Mouse (Mus musculus) liver, embryonic 12.5 days (tissue): ENCODE results near the gene Il21r. TPM values are rescaled to one million over a fixed set of nuclear protein-coding genes. Genes with fewer than 3 reads are reported as not detected.

Source experiments
- ATAC-seq: fragments of 200-750 bp; cut with Nextera tagmentation; 2 replicates; pipeline ENCODE4 v1.8.0; 2017; ENCODE audit warnings: moderate number of reproducible peaks, mild to moderate bottlenecking, moderate library complexity
- H3K27ac ChIP-seq: fragments of 300-500 bp; sonication (generic); 2 replicates; pipeline ENCODE4 v1.5.1; 2016; ENCODE audit warnings: mild to moderate bottlenecking
- H3K27me3 ChIP-seq: fragments of 300-500 bp; sonication (generic); replicated peaks from 2 replicates; pipeline ENCODE4 v1.6.1; 2016; ENCODE audit warnings: mild to moderate bottlenecking, moderate library complexity
- H3K36me3 ChIP-seq: fragments of 300-500 bp; sonication (generic); 2 replicates; pipeline ENCODE4 v1.6.1; 2016; ENCODE audit warnings: mild to moderate bottlenecking, moderate library complexity
- H3K4me1 ChIP-seq: fragments of 300-500 bp; sonication (generic); 2 replicates; pipeline ENCODE4 v1.6.1; 2016
- H3K4me2 ChIP-seq: fragments of 300-500 bp; sonication (generic); 2 replicates; pipeline ENCODE4 v1.6.1; 2016; ENCODE audit warnings: mild to moderate bottlenecking, moderate library complexity
- H3K4me3 ChIP-seq: fragments of 300-500 bp; sonication (generic); 2 replicates; pipeline ENCODE4 v1.5.1; 2016; ENCODE audit warnings: mild to moderate bottlenecking, moderate library complexity
- H3K9ac ChIP-seq: fragments of 300-500 bp; sonication (generic); 2 replicates; pipeline ENCODE4 v1.6.1; 2016; ENCODE audit warnings: mild to moderate bottlenecking, moderate library complexity
- H3K9me3 ChIP-seq: fragments of 300-500 bp; sonication (generic); replicated peaks from 2 replicates; pipeline ENCODE4 v1.6.1; 2016; ENCODE audit warnings: mild to moderate bottlenecking, moderate library complexity
- WGBS: fragments of 180-500 bp; shearing (Covaris S2); methylation state at CpG from one replicate; pipeline ENCODE4 v1.1.7; 2016; ENCODE audit not compliant: insufficient replicate concordance; 5-methylcytosine and 5-hydroxymethylcytosine counted together
- polyA plus RNA-seq: library from polyadenylated mRNA; unstranded; fragments of >200 nt; fragmentation: Nextera tagmentation; extraction: Ambion mirVana; gene quantifications from 2 replicates; pipeline ENCODE4 v1.2.1, GENCODE M21; 2016

The Il21r gene
- polyA plus RNA-seq, 1 experiment from 2014 or later, result 1.1 TPM

- Histone ChIP-seq H3K36me3 (peaks cover 94% of the 10 kb centered on the region), H3K4me2 (no peak overlapping the region), H3K27ac (no peak overlapping the region), H3K9ac (no peak overlapping the region), H3K9me3 (no peaks in the 10 kb centered on the region), H3K27me3 (no peaks in the 10 kb centered on the region), H3K4me3 (no peak overlapping the region), H3K4me1 (no peaks in the 10 kb centered on the region)
- WGBS, result 88% methylated on average over 8 of the region's 8 CpGs
- no peak for ATAC-seq
Observed at GRCm38 (mm10) chr7:125678756-125679155, 75.5 kb downstream of the Il21r start.

- H3K27ac ChIP-seq, result no peak overlapping the region
- ATAC-seq, result no peak
Observed at GRCm38 (mm10) chr7:125679936-125680335, 76.7 kb downstream of the Il21r start.

More at GRCm38 (mm10) chr7:125679936-125680335, 76.7 kb downstream of the Il21r start:
- H3K4me1 ChIP-seq, result no peaks in the 10 kb centered on the region
- H3K4me2 ChIP-seq, result no peak overlapping the region
- H3K9me3 ChIP-seq, result no peaks in the 10 kb centered on the region
- no peak overlapping the region for H3K4me3 ChIP-seq
- no peaks in the 10 kb centered on the region for H3K27me3 ChIP-seq
- peaks cover 86% of the 10 kb centered on the region for H3K36me3 ChIP-seq
- 77% methylated on average over 9 of the region's 9 CpGs for WGBS
- H3K9ac ChIP-seq, result no peak overlapping the region

Other genes starting within 250 kb of the Il21r start
- 11.1 and 11.7 TPM in 2 replicates for gene Kdm8, start 158.8 kb upstream of the Il21r start, polyA plus RNA-seq
- gene Nsmce1, start 111.8 kb upstream of the Il21r start, polyA plus RNA-seq, result 97.0 and 97.7 TPM in 2 replicates
- gene Il4ra, start 51.3 kb upstream of the Il21r start, polyA plus RNA-seq, result 4.1 and 5.2 TPM in 2 replicates
- gene Gtf3c1, start 104.4 kb downstream of the Il21r start, polyA plus RNA-seq, result 16.5 and 17.8 TPM in 2 replicates
- gene D430042O09Rik, start 104.5 kb downstream of the Il21r start, polyA plus RNA-seq, result 3.4 and 3.5 TPM in 2 replicates